Mouse (Mus musculus) liver, embryonic 11.5 days (tissue): Measurements from ENCODE around the gene Cmtm7. TPM values are rescaled to one million over a fixed set of nuclear protein-coding genes. Genes with fewer than 3 reads are reported as not detected.

Experiments
- ATAC-seq: fragments of 200-750 bp; cut with Nextera tagmentation; replicated peaks from 2 replicates; pipeline ENCODE4 v1.8.0; 2017; ENCODE audit warnings: moderate number of reproducible peaks, mild to moderate bottlenecking, moderate TSS enrichment, moderate library complexity; ENCODE audit not compliant: low FRiP score
- DNase-seq: peaks from one replicate; pipeline ENCODE4 v3.0.0-alpha.2; 2017; ENCODE audit warnings: low spot score
- H3K27ac ChIP-seq: fragments of 300-500 bp; sonication (generic); 2 replicates; pipeline ENCODE4 v1.5.1; 2014; ENCODE audit warnings: mild to moderate bottlenecking, low read depth, low read length, control low read depth
- H3K27me3 ChIP-seq: fragments of 300-500 bp; sonication (generic); replicated peaks from 2 replicates; pipeline ENCODE4 v1.6.1; 2014; ENCODE audit warnings: low read length, mixed read lengths; ENCODE audit not compliant: control insufficient read depth, insufficient read depth
- H3K36me3 ChIP-seq: fragments of 300-500 bp; sonication (generic); 2 replicates; pipeline ENCODE4 v1.6.1; 2014; ENCODE audit warnings: mild to moderate bottlenecking, low read length, moderate library complexity, mixed read lengths; ENCODE audit not compliant: control insufficient read depth, insufficient read depth
- H3K4me1 ChIP-seq: fragments of 300-500 bp; sonication (generic); replicated peaks from 2 replicates; pipeline ENCODE4 v1.6.1; 2014; ENCODE audit warnings: low read length, mixed read lengths; ENCODE audit not compliant: control insufficient read depth, insufficient read depth
- H3K4me2 ChIP-seq: fragments of 300-500 bp; sonication (generic); 2 replicates; pipeline ENCODE4 v1.6.1; 2014; ENCODE audit warnings: mild to moderate bottlenecking, control low read depth, moderate library complexity
- H3K4me3 ChIP-seq: fragments of 300-500 bp; sonication (generic); 2 replicates; pipeline ENCODE4 v1.5.1; 2014; ENCODE audit warnings: low read depth, low read length, control low read depth
- H3K9ac ChIP-seq: fragments of 300-500 bp; sonication (generic); 2 replicates; pipeline ENCODE4 v1.6.1; 2014; ENCODE audit warnings: low read depth, low read length, control low read depth
- H3K9me3 ChIP-seq: fragments of 300-500 bp; sonication (generic); 2 replicates; pipeline ENCODE4 v1.6.1; 2016; ENCODE audit warnings: low read length, inconsistent platforms, mixed read lengths; ENCODE audit not compliant: control insufficient read depth
- WGBS: fragments of 180-500 bp; shearing (Covaris S2); extraction: QIAGEN DNeasy Blood & Tissue Kit; methylation state at CpG from one replicate; pipeline ENCODE4 v1.1.7; 2014; 5-methylcytosine and 5-hydroxymethylcytosine counted together
- polyA plus RNA-seq: library from polyadenylated mRNA; unstranded; fragments of >200 nt; fragmentation: Nextera tagmentation; extraction: Ambion mirVana; gene quantifications from 2 replicates; pipeline ENCODE4 v1.2.1, GENCODE M21; 2014

The Cmtm7 gene
- polyA plus RNA-seq, 1 experiment from 2014 or later = 99.4 TPM

DNA sequence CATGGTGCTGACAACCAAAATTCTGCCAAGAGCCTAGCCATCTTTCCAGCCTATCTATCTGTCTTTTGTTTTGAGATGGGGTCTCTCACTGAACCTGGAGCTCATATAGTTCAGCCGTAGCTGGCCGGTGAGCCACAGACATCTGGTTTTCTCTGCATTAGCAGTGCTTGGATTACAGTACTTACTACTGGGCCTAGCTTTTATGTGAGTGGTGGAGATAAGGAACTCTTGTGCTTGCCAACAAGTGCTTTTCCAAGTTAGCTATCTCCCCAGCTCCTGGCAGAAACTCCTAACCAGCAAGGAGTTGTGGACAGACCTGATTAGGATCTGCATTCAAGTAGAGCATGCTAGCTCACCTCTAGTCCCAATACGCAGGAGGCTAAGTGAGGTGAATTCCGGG is 73.9 kb downstream of the Cmtm7 start:
- H3K9me3 ChIP-seq = no peaks in the 10 kb centered on the region
- DNase-seq = no peak
- ATAC-seq = no peak
- no peaks in the 10 kb centered on the region for H3K27me3 ChIP-seq
- H3K4me3 ChIP-seq = no peak overlapping the region
- no peaks in the 10 kb centered on the region for H3K4me1 ChIP-seq
- no peak overlapping the region for H3K27ac ChIP-seq
- no peak overlapping the region for H3K9ac ChIP-seq
- WGBS = 95% methylated on average over 4 of the region's 4 CpGs
- H3K36me3 ChIP-seq = peaks cover 25% of the 10 kb centered on the region
- H3K4me2 ChIP-seq = no peak overlapping the region

Other genes starting within 250 kb of the Cmtm7 start
- gene Trim71, start 217.5 kb downstream of the Cmtm7 start, polyA plus RNA-seq = 2.6 and 3.1 TPM in 2 replicates
- gene Cnot10, start 141.7 kb downstream of the Cmtm7 start, polyA plus RNA-seq = 52.8 and 57.7 TPM in 2 replicates
- 47.3 and 51.8 TPM in 2 replicates for gene Dync1li1, start 93.1 kb downstream of the Cmtm7 start, polyA plus RNA-seq
- 36.6 and 40.6 TPM in 2 replicates for gene Cmtm6, start 50.7 kb downstream of the Cmtm7 start, polyA plus RNA-seq
- gene Cmtm8, start 62.3 kb upstream of the Cmtm7 start, polyA plus RNA-seq = 21.2 and 24.8 TPM in 2 replicates
- 18.2 TPM in 2 replicates for gene Gpd1l, start 152.1 kb upstream of the Cmtm7 start, polyA plus RNA-seq
- 0.66 and 0.69 TPM in 2 replicates for gene Osbpl10, start 196.7 kb upstream of the Cmtm7 start, polyA plus RNA-seq
- gene Rps27rt, start 200.9 kb upstream of the Cmtm7 start, polyA plus RNA-seq = 358 and 423 TPM in 2 replicates